Mouse (Mus musculus): Measurements from ENCODE around the gene Nyx.
"Not testable (repeated sequence)": the region's sequence is repeated elsewhere in the genome, so short reads cannot be mapped to it uniquely, and the experiment has no call there.

Nyx gene

GRCm38 (mm10) chrX:13465810-13466209, at the start of gene Nyx:
Gene Nyx, plus strand, starts transcription at chrX:13466110.
- no peak for DNase-seq

- DNase-seq = peak in 1 of 2 experiments; percentile 1
Observed at GRCm38 (mm10) chrX:13422047-13422446, 43.9 kb upstream of the Nyx start.

- DNase-seq = no peak
Observed at GRCm38 (mm10) chrX:13431421-13431820, 34.5 kb upstream of the Nyx start.

GRCm38 (mm10) chrX:13436042-13436441, 29.9 kb upstream of the Nyx start:
- not testable (repeated sequence) for DNase-seq

GRCm38 (mm10) chrX:13456544-13456943, 9.4 kb upstream of the Nyx start:
- DNase-seq = not testable (repeated sequence)

GRCm38 (mm10) chrX:13458766-13459165, 7.1 kb upstream of the Nyx start:
- DNase-seq = no peak

- DNase-seq = peak; percentile 88 to 92
Observed at GRCm38 (mm10) chrX:13461266-13462261, 4.3 kb upstream of the Nyx start.

- no peak for DNase-seq
Observed at GRCm38 (mm10) chrX:13462982-13463517, 2.9 kb upstream of the Nyx start.

- peak; percentile 12 to 28 for DNase-seq
Observed at GRCm38 (mm10) chrX:13466681-13467080, 771 bp downstream of the Nyx start.

- no peak for DNase-seq
Observed at GRCm38 (mm10) chrX:13467121-13467571, 1.2 kb downstream of the Nyx start.

- peak; percentile 7 to 27 for DNase-seq
Observed at GRCm38 (mm10) chrX:13469160-13470116, 3.5 kb downstream of the Nyx start.

- DNase-seq = no peak
Observed at GRCm38 (mm10) chrX:13471925-13472324, 6.0 kb downstream of the Nyx start.

- peak; percentile 35 to 36 for DNase-seq
Observed at GRCm38 (mm10) chrX:13472751-13473225, 6.9 kb downstream of the Nyx start.

GRCm38 (mm10) chrX:13475382-13475781, 9.5 kb downstream of the Nyx start:
- no peak for DNase-seq

- no peak for DNase-seq
Observed at GRCm38 (mm10) chrX:13477596-13477995, 11.7 kb downstream of the Nyx start.

- no peak for DNase-seq
Observed at GRCm38 (mm10) chrX:13478298-13478697, 12.4 kb downstream of the Nyx start.

GRCm38 (mm10) chrX:13479570-13479969, 13.7 kb downstream of the Nyx start:
- DNase-seq = no peak

- DNase-seq = no peak
Observed at GRCm38 (mm10) chrX:13482576-13482975, 16.7 kb downstream of the Nyx start.

- DNase-seq = no peak
Observed at GRCm38 (mm10) chrX:13484447-13484846, 18.5 kb downstream of the Nyx start.

- DNase-seq = no peak
Observed at GRCm38 (mm10) chrX:13489001-13489400, 23.1 kb downstream of the Nyx start.

GRCm38 (mm10) chrX:13489761-13490160, 23.9 kb downstream of the Nyx start:
- no peak for DNase-seq

GRCm38 (mm10) chrX:13490941-13491340, 25.0 kb downstream of the Nyx start:
- DNase-seq = no peak

GRCm38 (mm10) chrX:13492922-13493321, 27.0 kb downstream of the Nyx start:
- DNase-seq = no peak
